Mouse (Mus musculus): ENCODE data around the gene Mpv17l2. TPM values are rescaled to one million over a fixed set of nuclear protein-coding genes. Genes with fewer than 3 reads are reported as not detected.

The Mpv17l2 gene
- polyA plus RNA-seq, 1 experiment, result 47.6 TPM

DNA sequence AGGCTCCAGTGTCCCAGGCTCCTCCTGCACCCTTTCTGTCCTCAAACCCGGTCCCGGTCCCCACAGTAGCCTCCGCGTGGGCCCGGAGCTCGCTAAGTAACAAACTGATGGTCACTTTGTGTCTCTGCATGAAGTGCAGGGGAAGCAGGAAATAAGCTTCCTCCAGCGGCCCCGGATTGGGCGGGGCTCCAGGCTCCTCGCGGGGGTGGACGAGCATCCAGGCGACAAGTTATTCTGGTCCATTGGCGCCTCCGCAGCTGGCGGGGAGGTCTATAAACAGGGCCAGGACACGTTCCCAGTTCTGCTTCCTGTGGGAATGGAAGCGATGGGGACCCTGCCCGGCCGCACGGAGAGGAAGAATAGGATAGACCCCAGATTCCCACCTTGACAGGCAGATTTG, 7.6 kb downstream of the Mpv17l2 start:
- DNase-seq (ENCODE audit: extremely low spot score in 1 of 2, low spot score in 1 of 2), result peak; percentile 82 to 89

DNA sequence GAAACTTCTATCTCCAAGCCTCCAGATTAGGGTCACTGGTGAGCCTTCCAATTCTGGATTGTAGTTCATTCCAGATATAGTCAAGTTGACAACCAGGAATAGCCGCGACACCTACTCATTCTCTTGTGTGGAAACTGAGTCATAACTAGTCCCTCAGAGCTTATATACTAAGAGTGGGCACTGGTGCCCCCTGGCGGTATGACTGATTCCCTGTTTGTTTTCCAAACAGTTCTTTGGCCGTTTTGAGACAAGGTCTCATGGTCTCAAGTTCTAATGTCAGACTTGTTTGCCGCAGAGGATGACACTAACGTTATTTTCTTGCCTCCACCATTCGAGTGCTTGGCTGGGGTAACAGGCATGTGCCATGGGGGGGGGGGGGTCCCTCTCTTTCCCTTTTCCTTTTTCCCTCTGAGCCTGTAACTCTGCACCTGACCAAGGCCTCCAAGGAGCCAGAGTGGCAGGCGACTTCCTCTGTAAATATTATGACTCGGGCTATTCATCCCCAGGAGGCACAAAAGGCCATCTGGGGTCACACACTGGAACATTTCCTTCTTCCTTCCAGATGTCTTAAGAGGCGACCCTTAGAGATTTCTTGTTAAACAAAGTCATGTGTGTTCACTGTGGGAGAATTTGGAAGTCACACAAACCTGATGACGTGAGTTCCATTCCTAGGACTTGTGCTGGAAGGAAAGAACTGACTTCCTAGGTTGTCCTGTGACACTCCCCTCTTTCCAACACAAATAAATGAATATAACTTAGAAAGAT, 8.6 kb downstream of the Mpv17l2 start:
- peak in 1 of 2 experiments; percentile 92 for DNase-seq (ENCODE audit: extremely low spot score in 1 of 2, low spot score in 1 of 2)

GRCm38 (mm10) chr8:70750128-70750680, 10.5 kb downstream of the Mpv17l2 start:
- no peak for DNase-seq (ENCODE audit: extremely low spot score in 1 of 2, low spot score in 1 of 2)

DNA sequence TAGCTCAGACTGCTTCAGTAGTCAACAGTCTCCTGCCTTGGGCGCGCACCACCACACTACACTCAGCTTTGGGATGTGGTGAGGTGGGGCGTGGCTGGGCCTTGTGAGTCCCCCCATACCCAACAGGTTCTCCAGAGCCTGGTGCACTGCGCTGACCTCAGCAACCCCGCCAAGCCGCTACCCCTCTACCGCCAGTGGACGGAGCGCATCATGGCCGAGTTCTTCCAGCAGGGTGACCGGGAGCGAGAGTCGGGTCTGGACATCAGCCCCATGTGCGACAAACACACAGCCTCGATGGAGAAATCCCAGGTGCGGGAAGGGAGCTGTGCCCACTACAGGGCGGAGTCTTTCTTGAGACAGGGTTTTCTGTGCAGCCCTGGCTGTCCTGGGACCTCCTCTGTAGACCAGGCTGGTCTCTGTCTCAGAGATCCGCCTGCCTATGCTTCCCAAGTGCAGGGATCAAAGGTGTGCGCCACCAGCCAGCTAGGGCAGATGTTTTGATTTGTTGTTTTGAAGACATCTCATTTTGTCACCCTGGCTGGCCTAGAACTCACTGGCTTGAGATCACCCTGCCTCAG, 11.6 kb downstream of the Mpv17l2 start:
- DNase-seq (ENCODE audit: extremely low spot score in 1 of 2, low spot score in 1 of 2), result no peak

DNA sequence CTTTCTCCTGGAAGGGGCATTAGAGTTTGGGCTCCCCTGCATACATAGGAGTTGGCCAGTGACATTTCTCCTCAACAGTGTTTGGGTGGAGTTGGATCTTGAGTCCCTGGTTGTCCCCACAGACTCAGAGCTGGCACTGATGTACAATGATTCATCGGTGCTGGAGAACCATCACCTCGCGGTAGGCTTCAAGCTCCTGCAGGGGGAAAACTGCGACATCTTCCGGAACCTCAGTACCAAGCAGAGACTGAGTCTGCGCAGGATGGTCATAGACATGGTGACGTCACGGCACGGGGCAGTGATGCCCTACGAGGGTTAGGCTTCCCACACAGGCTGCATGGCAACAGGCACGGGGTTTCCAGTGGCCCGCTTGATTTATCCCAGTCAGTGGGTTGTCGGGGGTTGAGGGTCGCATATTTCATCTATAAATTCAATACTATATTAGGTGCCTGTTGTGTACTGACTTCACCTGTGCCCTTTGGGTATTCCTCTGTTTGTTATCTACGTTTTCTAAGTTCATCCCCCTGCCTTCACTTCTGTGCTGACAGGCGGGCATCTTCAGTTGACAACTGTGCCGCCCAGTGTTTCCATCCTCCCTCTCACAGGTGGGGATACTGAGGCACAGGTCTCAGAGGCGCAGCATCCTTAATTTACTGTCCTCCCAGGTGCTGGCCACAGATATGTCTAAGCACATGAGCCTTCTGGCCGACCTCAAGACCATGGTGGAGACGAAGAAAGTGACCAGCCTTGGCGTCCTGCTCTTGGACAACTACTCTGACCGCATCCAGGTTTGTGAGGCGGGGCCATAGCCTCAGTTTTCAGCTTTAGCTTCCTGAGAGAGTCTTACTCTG, 12.3 kb downstream of the Mpv17l2 start:
- DNase-seq (ENCODE audit: extremely low spot score in 1 of 2, low spot score in 1 of 2), result no peak

- no peak for DNase-seq (ENCODE audit: extremely low spot score in 1 of 2, low spot score in 1 of 2)
Measured at GRCm38 (mm10) chr8:70747211-70747890, 13.4 kb downstream of the Mpv17l2 start.

GRCm38 (mm10) chr8:70746676-70747075, 14.1 kb downstream of the Mpv17l2 start:
- DNase-seq (ENCODE audit: extremely low spot score in 1 of 2, low spot score in 1 of 2), result no peak

DNA sequence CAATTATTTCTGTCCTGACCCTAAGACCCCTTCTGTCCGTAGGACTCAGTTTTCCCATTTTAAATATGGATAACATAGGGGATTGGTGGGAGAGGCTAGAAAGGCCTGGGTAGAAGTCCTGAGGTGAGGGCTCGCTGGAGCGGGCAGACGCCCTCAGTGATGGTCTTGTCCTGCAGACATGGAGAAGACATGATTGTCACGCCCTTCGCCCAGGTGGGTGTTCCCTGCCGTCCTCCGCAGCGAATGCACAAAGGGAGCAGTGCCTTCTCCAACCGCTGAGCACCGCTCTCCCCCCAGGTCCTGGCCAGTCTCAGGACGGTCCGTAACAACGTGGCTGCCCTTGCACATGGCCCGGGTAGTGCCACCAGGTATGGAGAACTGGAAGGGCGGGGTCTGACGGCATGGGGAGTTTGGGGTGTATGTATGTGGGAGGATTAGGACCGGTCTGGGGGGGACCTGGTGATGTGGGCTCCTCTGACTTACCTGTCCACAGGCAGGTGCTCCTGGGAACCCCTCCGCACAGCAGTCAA, 15.0 kb downstream of the Mpv17l2 start:
- no peak for DNase-seq (ENCODE audit: extremely low spot score in 1 of 2, low spot score in 1 of 2)

DNA sequence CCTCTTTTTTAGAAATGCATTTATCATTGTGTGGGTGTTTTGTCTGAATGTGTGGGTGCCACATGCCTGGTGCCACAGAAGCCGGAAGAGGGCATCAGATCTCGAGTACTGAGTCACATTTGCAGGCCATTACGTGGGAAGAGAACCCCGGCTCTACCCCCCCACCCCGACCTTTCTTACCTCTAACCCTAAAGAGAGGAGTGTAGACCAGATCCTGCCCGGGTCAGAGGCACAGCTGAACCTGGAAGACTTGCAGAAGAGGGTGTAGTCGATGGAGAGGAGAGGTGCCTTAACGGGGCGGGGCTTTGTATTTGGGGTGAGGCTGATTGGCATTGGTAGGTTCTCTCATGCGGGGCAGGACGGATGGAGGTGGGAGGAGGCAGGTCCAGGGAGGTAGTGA, 15.9 kb downstream of the Mpv17l2 start:
- DNase-seq (ENCODE audit: extremely low spot score in 1 of 2, low spot score in 1 of 2), result no peak

DNA sequence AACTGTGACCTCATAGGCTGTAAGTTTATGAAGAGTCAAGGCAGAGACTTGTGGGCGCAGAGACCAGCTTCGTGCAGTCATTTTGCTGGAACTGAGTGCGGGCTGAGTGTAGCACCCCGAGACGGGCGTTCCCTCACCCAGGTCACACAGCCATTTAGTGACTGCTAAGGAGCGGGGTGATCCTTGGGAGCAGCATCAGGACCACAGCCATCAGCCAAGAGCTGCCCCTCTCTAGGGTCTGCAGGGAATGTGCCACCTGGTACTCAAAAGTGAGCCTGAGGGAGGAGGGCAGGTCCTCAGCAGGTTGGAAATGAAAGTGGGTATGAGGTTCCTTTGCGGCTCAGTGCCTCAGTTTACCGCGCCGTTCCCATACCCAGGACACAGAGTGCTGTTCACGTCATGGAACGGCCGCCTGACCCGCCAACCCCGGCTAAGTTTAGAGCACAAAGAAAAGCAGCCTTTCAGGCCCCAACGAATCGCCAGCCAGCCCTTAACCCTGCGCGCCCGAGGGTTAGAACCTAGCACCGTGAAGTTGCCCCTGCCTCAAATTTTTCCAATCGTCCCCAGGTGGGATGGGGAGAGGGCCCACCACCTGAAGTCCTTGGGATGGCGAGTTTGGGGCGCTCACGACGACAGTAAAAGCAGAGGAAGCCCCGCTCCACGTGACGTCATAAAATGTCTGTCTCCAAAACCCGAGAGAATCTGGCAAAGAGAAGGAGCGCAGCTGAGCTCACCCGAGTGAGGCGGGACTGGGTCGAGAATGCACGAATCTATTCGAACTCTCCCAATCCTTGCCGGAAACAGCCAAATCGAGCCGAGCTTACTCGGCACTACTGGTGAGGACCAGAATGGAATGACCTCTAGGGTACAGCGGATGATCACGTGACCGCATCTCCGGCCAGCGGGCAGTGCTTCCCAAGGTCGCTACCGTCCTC, 16.8 kb downstream of the Mpv17l2 start:
- DNase-seq (ENCODE audit: extremely low spot score in 1 of 2, low spot score in 1 of 2), result no peak

DNA sequence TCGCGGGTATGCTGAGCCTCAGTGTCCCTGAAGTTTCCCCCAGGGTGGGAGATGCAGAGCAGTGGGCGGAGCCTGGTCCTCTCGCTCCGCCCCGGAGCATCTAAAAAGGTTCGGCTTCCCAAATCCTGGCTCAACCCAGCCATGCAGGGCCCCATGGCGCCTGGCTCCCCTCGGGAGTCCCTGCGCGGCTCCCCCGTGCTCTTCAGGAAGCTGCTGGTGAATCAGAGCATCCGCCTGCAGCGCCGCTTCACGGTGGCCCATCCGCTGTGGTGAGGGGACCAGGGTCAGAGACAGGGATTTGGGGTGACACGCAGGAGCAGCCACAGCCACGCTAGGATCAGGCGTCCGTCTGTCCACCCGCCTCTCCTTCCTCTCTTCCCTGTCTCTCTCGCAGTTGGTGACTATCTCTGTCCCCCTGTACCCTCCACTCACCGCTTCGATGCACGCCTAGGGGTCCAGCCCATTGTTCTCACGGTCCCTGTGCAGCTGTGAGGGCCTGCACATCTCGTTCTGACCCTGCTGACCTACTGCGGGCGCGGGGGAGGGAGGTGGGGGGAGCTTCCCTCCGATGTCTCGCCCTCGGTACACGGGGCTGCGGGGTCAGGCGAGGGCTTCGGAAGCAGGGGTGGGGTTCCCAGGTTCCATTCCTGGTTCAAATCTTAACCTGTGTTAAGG, 17.6 kb downstream of the Mpv17l2 start:
- no peak for DNase-seq (ENCODE audit: extremely low spot score in 1 of 2, low spot score in 1 of 2)

DNA sequence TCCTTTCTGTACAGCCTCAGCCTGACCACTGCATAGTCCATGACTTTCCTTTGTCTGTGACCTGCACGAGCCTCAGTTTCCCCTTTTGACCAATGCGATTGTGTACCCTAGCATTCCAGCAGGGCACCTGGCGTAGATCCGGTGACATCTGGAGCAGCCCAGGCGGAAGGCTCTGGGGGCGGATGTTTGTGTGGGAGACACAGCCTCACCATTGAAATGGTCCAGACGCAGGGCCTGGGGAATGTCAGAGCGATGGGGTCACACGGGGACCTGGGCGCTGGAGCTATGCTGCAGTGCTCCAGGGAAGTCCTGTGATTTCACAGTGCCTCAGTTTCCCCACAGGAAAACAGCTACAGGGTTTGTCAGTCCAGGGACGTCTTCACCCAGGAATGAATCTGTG, 18.6 kb downstream of the Mpv17l2 start:
- DNase-seq (ENCODE audit: extremely low spot score in 1 of 2, low spot score in 1 of 2), result no peak

DNA sequence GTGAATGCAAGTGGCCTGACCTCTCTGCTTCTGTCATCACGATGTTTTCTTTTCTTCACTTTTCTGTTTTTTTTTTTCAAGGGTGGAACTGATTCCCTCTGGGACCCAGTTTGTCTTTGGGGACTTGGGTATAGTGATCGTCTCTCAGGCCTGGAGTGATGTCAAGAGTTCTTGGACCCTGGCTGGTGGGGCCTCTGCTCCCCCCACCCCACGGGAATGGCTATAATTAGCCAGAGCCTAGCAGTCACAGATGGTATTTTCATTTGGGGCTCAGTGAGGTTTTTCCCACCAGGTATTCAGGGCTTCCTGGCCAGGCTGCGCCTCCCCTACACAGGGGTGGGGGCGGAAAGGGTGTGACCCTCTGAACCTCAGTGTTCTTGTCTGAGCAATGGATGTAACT, 19.1 kb downstream of the Mpv17l2 start:
- DNase-seq (ENCODE audit: extremely low spot score in 1 of 2, low spot score in 1 of 2), result no peak

DNA sequence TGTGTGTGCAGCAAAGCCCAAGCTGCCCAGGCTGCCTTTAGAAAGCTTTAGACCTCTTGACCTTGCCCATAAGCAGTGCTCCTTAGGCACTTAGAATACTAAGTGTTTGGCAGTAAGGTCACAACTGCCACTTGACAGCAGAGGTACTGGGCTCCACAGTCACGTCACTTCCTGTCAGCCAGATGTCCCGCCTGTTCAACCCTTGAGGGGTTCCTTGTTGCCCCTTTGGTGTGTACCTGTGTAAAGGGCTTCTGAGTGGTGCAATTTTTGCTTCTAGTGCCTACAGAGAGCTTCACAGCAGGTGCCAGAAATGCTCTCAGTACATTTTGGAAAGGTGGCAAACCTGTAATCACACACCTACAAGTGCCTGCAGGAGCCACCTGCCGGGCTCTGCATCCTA, 22.5 kb downstream of the Mpv17l2 start:
- DNase-seq (ENCODE audit: extremely low spot score in 1 of 2, low spot score in 1 of 2), result no peak

DNA sequence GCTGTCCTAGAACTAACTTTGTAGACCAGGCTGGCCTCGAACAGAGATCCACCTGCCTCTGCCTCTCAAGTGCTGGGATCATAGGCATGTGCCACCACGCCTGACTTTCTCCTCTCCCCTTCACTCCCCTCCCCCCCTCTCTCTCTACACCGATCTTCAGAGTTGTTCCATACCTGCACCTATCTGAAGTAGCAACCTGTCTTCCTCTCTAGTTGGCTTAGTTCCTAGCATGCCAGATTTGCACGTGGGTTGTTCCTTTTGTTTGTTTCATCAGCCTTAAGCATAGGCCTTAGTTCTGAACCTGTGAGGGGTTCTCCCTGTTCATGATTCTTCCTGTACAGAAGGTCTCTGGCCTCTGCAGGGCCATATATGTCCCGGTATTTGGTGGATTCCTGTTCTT, 23.0 kb downstream of the Mpv17l2 start:
- DNase-seq (ENCODE audit: extremely low spot score in 1 of 2, low spot score in 1 of 2), result no peak

- no peak for DNase-seq (ENCODE audit: extremely low spot score in 1 of 2, low spot score in 1 of 2)
Measured at GRCm38 (mm10) chr8:70730956-70731355, 29.8 kb downstream of the Mpv17l2 start.

DNA sequence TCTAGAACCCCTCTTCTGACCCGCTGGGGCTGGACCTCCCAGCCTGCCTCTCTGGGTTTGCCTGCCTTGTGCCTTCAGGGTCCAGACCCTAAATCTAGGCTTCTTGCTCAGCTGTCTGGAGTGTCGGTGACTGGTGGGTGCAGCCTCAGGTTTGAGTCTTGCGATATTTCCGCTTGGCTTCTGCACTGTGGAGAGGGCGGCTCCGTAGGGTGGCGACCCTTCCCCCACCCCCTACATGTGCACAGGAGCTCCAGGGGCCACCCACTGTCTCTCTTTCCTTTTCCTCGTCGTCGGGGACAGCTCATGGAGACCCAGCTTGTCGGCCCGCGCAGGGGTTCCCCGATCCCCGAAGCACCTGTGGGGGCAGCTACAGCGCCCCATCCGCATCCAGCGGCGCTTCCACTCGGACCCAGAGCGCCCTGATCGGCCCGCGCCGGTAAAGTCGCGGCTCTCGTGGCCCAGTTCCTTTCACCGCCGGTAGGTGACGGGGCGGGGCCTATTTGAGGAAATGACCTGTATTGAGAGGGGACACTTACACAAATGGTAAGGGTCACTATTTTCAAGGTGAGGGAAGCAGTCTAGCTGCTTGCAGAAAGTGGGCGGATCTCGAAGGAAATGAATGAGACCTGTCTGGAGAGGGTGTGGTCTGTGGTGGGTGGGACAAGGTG, 30.8 kb downstream of the Mpv17l2 start:
- no peak for DNase-seq (ENCODE audit: extremely low spot score in 1 of 2, low spot score in 1 of 2)

- no peak for DNase-seq (ENCODE audit: extremely low spot score in 1 of 2, low spot score in 1 of 2)
Measured at GRCm38 (mm10) chr8:70726721-70727120, 34.0 kb downstream of the Mpv17l2 start.
